Mouse (Mus musculus) cerebellum, adult 2 months (tissue): ENCODE measurements around the gene Ralgapa1.

ENCODE experiments used
- CTCF ChIP-seq: fragments of 200-500 bp; IDR thresholded peaks from 2 replicates; pipeline ENCODE4 v1.5.1; 2011; ENCODE audit warnings: low read depth, mild to moderate bottlenecking, control low read depth, low read length, moderate library complexity, borderline replicate concordance; ENCODE audit not compliant: insufficient read depth
- POLR2A ChIP-seq: fragments of 200-500 bp; IDR thresholded peaks from 2 replicates; pipeline ENCODE4 v1.6.1; 2011; ENCODE audit warnings: low read length, control low read depth, borderline replicate concordance; ENCODE audit not compliant: insufficient read depth

GRCm38 (mm10) chr12:55805035-55805434, 15.9 kb downstream of the Ralgapa1 start:
- TF ChIP-seq POLR2A (no peak), CTCF (no peak)
